Mouse (Mus musculus): ENCODE results near the gene Sh3gl2. TPM values are rescaled to one million over a fixed set of nuclear protein-coding genes. Genes with fewer than 3 reads are reported as not detected.

Gene Sh3gl2
- polyA plus RNA-seq, 1 experiment from 2014 or later = 6.3 TPM

GRCm38 (mm10) chr4:85376187-85376586 lies 171.3 kb downstream of the Sh3gl2 start:
- no peak for ATAC-seq (ENCODE audit: low read depth)
- Histone ChIP-seq H3K36me3 (ENCODE audit: control insufficient read depth, insufficient read depth, low read length) (no peaks in the 10 kb centered on the region), H3K9me3 (ENCODE audit: control insufficient read depth, low read length) (no peaks in the 10 kb centered on the region), H3K4me3 (ENCODE audit: low read length) (no peak overlapping the region), H3K9ac (ENCODE audit: low read length) (no peak overlapping the region), H3K4me1 (replicated peaks; ENCODE audit: control insufficient read depth, insufficient read depth, low read length) (no peaks in the 10 kb centered on the region), H3K27me3 (ENCODE audit: control insufficient read depth, insufficient read depth, low read depth, low read length) (no peaks in the 10 kb centered on the region), H3K4me2 (ENCODE audit: low read depth, low read length) (no peak overlapping the region), H3K27ac (ENCODE audit: low read length) (no peak overlapping the region)
- WGBS = 92% methylated on average over 6 of the region's 6 CpGs

GRCm38 (mm10) chr4:85376610-85377009 lies 171.7 kb downstream of the Sh3gl2 start:
- no peaks in the 10 kb centered on the region for H3K4me1 ChIP-seq (replicated peaks; ENCODE audit: control insufficient read depth, insufficient read depth, low read length)
- 90% methylated on average over 5 of the region's 5 CpGs for WGBS
- H3K9ac ChIP-seq (ENCODE audit: low read length) = no peak overlapping the region
- no peak overlapping the region for H3K4me2 ChIP-seq (ENCODE audit: low read depth, low read length)
- no peaks in the 10 kb centered on the region for H3K27me3 ChIP-seq (ENCODE audit: control insufficient read depth, insufficient read depth, low read depth, low read length)
- no peaks in the 10 kb centered on the region for H3K36me3 ChIP-seq (ENCODE audit: control insufficient read depth, insufficient read depth, low read length)
- no peak for ATAC-seq (ENCODE audit: low read depth)
- H3K27ac ChIP-seq (ENCODE audit: low read length) = no peak overlapping the region
- no peaks in the 10 kb centered on the region for H3K9me3 ChIP-seq (ENCODE audit: control insufficient read depth, low read length)
- H3K4me3 ChIP-seq (ENCODE audit: low read length) = no peak overlapping the region

GRCm38 (mm10) chr4:85385241-85385640 lies 180.3 kb downstream of the Sh3gl2 start:
- Histone ChIP-seq H3K4me2 (ENCODE audit: low read depth, low read length) (no peak overlapping the region), H3K27ac (ENCODE audit: low read length) (no peak overlapping the region), H3K27me3 (ENCODE audit: control insufficient read depth, insufficient read depth, low read depth, low read length) (no peaks in the 10 kb centered on the region), H3K4me1 (replicated peaks; ENCODE audit: control insufficient read depth, insufficient read depth, low read length) (no peaks in the 10 kb centered on the region), H3K9ac (ENCODE audit: low read length) (no peak overlapping the region), H3K4me3 (ENCODE audit: low read length) (no peak overlapping the region), H3K36me3 (ENCODE audit: control insufficient read depth, insufficient read depth, low read length) (no peaks in the 10 kb centered on the region), H3K9me3 (ENCODE audit: control insufficient read depth, low read length) (no peaks in the 10 kb centered on the region)
- 76% methylated on average over 5 of the region's 5 CpGs for WGBS
- ATAC-seq (ENCODE audit: low read depth) = no peak

- Histone ChIP-seq H3K9me3 (ENCODE audit: control insufficient read depth, low read length) (no peaks in the 10 kb centered on the region), H3K4me3 (ENCODE audit: low read length) (no peak overlapping the region), H3K27me3 (ENCODE audit: control insufficient read depth, insufficient read depth, low read depth, low read length) (no peaks in the 10 kb centered on the region), H3K27ac (ENCODE audit: low read length) (no peak overlapping the region), H3K9ac (ENCODE audit: low read length) (no peak overlapping the region), H3K36me3 (ENCODE audit: control insufficient read depth, insufficient read depth, low read length) (no peaks in the 10 kb centered on the region), H3K4me2 (ENCODE audit: low read depth, low read length) (no peak overlapping the region), H3K4me1 (replicated peaks; ENCODE audit: control insufficient read depth, insufficient read depth, low read length) (no peaks in the 10 kb centered on the region)
- 92% methylated on average over 6 of the region's 6 CpGs for WGBS
- no peak for ATAC-seq (ENCODE audit: low read depth)
Observed at GRCm38 (mm10) chr4:85387676-85388075, 182.8 kb downstream of the Sh3gl2 start.

- no peaks in the 10 kb centered on the region for H3K9me3 ChIP-seq (ENCODE audit: control insufficient read depth, low read length)
- WGBS = 23% methylated on average over 1 of the region's 1 CpGs
- no peaks in the 10 kb centered on the region for H3K4me1 ChIP-seq (replicated peaks; ENCODE audit: control insufficient read depth, insufficient read depth, low read length)
- H3K4me2 ChIP-seq (ENCODE audit: low read depth, low read length) = no peak overlapping the region
- no peak for ATAC-seq (ENCODE audit: low read depth)
- no peaks in the 10 kb centered on the region for H3K36me3 ChIP-seq (ENCODE audit: control insufficient read depth, insufficient read depth, low read length)
- no peaks in the 10 kb centered on the region for H3K27me3 ChIP-seq (ENCODE audit: control insufficient read depth, insufficient read depth, low read depth, low read length)
- H3K27ac ChIP-seq (ENCODE audit: low read length) = no peak overlapping the region
- H3K9ac ChIP-seq (ENCODE audit: low read length) = no peak overlapping the region
- no peak overlapping the region for H3K4me3 ChIP-seq (ENCODE audit: low read length)
Observed at GRCm38 (mm10) chr4:85391795-85392194, 186.9 kb downstream of the Sh3gl2 start.

DNA sequence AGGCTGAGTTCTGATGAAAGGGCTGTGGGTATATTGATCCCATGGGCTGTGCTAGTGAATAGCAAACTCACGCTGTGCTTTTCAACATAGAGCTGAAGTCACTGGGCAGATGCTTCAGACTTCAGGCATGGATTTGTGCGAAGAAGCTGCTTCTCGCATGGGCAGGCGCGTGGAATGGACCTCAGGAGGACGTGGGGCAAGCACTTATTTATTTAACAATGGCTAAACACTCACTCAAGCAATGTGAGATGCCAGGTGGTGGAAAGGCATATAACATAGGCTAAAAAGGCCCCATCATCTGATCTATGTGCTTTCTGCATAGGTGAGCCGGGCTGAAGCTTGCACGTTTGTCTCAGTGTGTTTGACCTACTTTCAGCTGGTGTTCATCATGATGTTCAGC lies 193.8 kb downstream of the Sh3gl2 start:
- H3K9me3 ChIP-seq (ENCODE audit: control insufficient read depth, low read length) = no peaks in the 10 kb centered on the region
- no peak overlapping the region for H3K4me3 ChIP-seq (ENCODE audit: low read length)
- no peaks in the 10 kb centered on the region for H3K4me1 ChIP-seq (replicated peaks; ENCODE audit: control insufficient read depth, insufficient read depth, low read length)
- 77% methylated on average over 8 of the region's 8 CpGs for WGBS
- H3K27me3 ChIP-seq (ENCODE audit: control insufficient read depth, insufficient read depth, low read depth, low read length) = no peaks in the 10 kb centered on the region
- H3K36me3 ChIP-seq (ENCODE audit: control insufficient read depth, insufficient read depth, low read length) = no peaks in the 10 kb centered on the region
- H3K27ac ChIP-seq (ENCODE audit: low read length) = no peak overlapping the region
- H3K9ac ChIP-seq (ENCODE audit: low read length) = no peak overlapping the region
- H3K4me2 ChIP-seq (ENCODE audit: low read depth, low read length) = no peak overlapping the region
- ATAC-seq (ENCODE audit: low read depth) = no peak

- Histone ChIP-seq H3K36me3 (ENCODE audit: control insufficient read depth, insufficient read depth, low read length) (no peaks in the 10 kb centered on the region), H3K27me3 (ENCODE audit: control insufficient read depth, insufficient read depth, low read depth, low read length) (no peaks in the 10 kb centered on the region), H3K9ac (ENCODE audit: low read length) (no peak overlapping the region), H3K4me2 (ENCODE audit: low read depth, low read length) (no peak overlapping the region), H3K27ac (ENCODE audit: low read length) (no peak overlapping the region), H3K9me3 (ENCODE audit: control insufficient read depth, low read length) (no peaks in the 10 kb centered on the region), H3K4me1 (replicated peaks; ENCODE audit: control insufficient read depth, insufficient read depth, low read length) (no peaks in the 10 kb centered on the region), H3K4me3 (ENCODE audit: low read length) (no peak overlapping the region)
- WGBS = 26% methylated on average over 4 of the region's 4 CpGs
- ATAC-seq (ENCODE audit: low read depth) = no peak
Observed at GRCm38 (mm10) chr4:85402823-85403222, 197.9 kb downstream of the Sh3gl2 start.

DNA sequence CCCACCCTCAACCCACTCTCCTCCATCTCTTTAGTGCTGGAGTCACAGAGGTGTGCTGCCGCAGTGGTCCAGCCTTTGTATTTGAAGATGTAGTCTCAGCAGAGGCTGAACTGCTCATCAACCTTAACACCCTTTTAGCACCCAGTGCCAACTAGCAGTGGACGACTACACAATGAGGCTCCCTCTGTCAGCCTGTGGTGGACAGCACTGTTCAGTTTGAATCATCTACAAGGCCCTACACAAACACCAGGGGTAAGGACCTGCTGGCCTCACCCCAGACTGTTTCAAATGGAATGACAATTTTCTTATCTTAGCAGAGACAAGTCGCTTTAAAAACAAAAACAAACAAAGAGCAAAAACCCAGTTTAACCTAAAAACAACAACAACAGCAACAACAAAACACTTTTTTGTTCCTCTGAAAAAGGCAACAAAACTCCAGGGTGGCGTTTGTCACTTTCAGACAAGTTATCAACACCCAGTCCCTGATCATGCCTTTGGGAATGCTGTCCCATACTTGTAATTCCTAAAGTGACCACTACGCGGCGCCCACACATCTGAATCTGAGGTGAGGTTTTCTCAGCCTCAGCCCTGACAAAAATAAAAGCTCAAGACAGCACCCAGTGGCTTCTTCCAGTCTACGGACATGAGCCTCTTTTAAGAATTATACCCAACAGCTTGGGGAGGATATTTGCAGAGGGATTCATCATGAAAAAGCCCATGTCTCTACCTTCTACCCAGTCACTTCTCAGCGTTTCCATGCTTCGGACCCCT lies 199.7 kb downstream of the Sh3gl2 start:
- Histone ChIP-seq H3K36me3 (ENCODE audit: control insufficient read depth, insufficient read depth, low read length) (no peaks in the 10 kb centered on the region), H3K4me2 (ENCODE audit: low read depth, low read length) (no peak overlapping the region), H3K9me3 (ENCODE audit: control insufficient read depth, low read length) (no peaks in the 10 kb centered on the region), H3K4me3 (ENCODE audit: low read length) (no peak overlapping the region), H3K4me1 (replicated peaks; ENCODE audit: control insufficient read depth, insufficient read depth, low read length) (no peaks in the 10 kb centered on the region), H3K27me3 (ENCODE audit: control insufficient read depth, insufficient read depth, low read depth, low read length) (no peaks in the 10 kb centered on the region), H3K9ac (ENCODE audit: low read length) (no peak overlapping the region), H3K27ac (ENCODE audit: low read length) (no peak overlapping the region)
- no peak for ATAC-seq (ENCODE audit: low read depth)
- 33% methylated on average over 10 of the region's 10 CpGs for WGBS

GRCm38 (mm10) chr4:85405276-85405675 lies 200.3 kb downstream of the Sh3gl2 start:
- ATAC-seq (ENCODE audit: low read depth) = no peak
- Histone ChIP-seq H3K4me3 (ENCODE audit: low read length) (no peak overlapping the region), H3K9me3 (ENCODE audit: control insufficient read depth, low read length) (no peaks in the 10 kb centered on the region), H3K4me2 (ENCODE audit: low read depth, low read length) (no peak overlapping the region), H3K9ac (ENCODE audit: low read length) (no peak overlapping the region), H3K27ac (ENCODE audit: low read length) (no peak overlapping the region), H3K27me3 (ENCODE audit: control insufficient read depth, insufficient read depth, low read depth, low read length) (no peaks in the 10 kb centered on the region), H3K4me1 (replicated peaks; ENCODE audit: control insufficient read depth, insufficient read depth, low read length) (no peaks in the 10 kb centered on the region), H3K36me3 (ENCODE audit: control insufficient read depth, insufficient read depth, low read length) (no peaks in the 10 kb centered on the region)
- WGBS = 78% methylated on average over 7 of the region's 7 CpGs

DNA sequence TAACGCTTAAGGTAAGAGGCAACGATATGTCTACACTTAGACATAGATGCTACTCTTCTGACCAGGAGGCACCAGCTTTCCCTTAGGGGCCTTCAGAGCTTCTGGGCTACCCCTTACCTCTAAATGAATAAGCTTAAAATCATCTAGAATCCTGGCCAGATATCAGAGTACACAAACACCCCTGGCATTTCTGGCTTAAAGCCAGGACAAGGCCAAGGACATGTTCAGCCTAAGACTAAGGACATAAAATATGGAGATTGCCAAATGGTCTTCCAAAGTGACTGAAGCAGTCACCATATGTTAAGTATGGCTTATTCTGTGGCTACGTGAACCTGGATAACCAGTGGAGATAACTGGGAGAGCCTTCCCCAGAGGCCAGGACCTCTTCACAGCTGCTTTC lies 211.5 kb downstream of the Sh3gl2 start:
- H3K27ac ChIP-seq (ENCODE audit: low read length) = no peak overlapping the region
- WGBS = 76% methylated on average over 3 of the region's 3 CpGs
- H3K36me3 ChIP-seq (ENCODE audit: control insufficient read depth, insufficient read depth, low read length) = no peaks in the 10 kb centered on the region
- H3K9me3 ChIP-seq (ENCODE audit: control insufficient read depth, low read length) = no peaks in the 10 kb centered on the region
- no peaks in the 10 kb centered on the region for H3K4me1 ChIP-seq (replicated peaks; ENCODE audit: control insufficient read depth, insufficient read depth, low read length)
- H3K4me3 ChIP-seq (ENCODE audit: low read length) = no peak overlapping the region
- no peak overlapping the region for H3K9ac ChIP-seq (ENCODE audit: low read length)
- no peak overlapping the region for H3K4me2 ChIP-seq (ENCODE audit: low read depth, low read length)
- no peaks in the 10 kb centered on the region for H3K27me3 ChIP-seq (ENCODE audit: control insufficient read depth, insufficient read depth, low read depth, low read length)
- no peak for ATAC-seq (ENCODE audit: low read depth)

All from lung, embryonic 16.5 days (tissue).